Mouse (Mus musculus) midbrain, embryonic 16.5 days (tissue): Measurements from ENCODE around the gene Soat2. TPM values are rescaled to one million over a fixed set of nuclear protein-coding genes. Genes with fewer than 3 reads are reported as not detected.
A peak's percentile ranks its signal among the peaks of the same experiment; 100 is the strongest.

Source experiments
- ATAC-seq: fragments of 200-750 bp; cut with Nextera tagmentation; 2 replicates; pipeline ENCODE4 v1.8.0; 2017; ENCODE audit warnings: moderate TSS enrichment
- H3K27ac ChIP-seq: fragments of 300-500 bp; sonication (generic); 2 replicates; pipeline ENCODE4 v1.5.1; 2014; ENCODE audit warnings: mild to moderate bottlenecking, low read length, mixed read lengths
- H3K27me3 ChIP-seq: fragments of 300-500 bp; sonication (generic); 2 replicates; pipeline ENCODE4 v1.6.1; 2014; ENCODE audit warnings: low read depth, low read length, mixed read lengths; ENCODE audit not compliant: control insufficient read depth, insufficient read depth
- H3K36me3 ChIP-seq: fragments of 300-500 bp; sonication (generic); 2 replicates; pipeline ENCODE4 v1.6.1; 2014; ENCODE audit warnings: mild to moderate bottlenecking, low read length, moderate library complexity, mixed read lengths; ENCODE audit not compliant: control insufficient read depth, insufficient read depth
- H3K4me1 ChIP-seq: fragments of 300-500 bp; sonication (generic); 2 replicates; pipeline ENCODE4 v1.6.1; 2014; ENCODE audit warnings: mild to moderate bottlenecking, low read length, mixed read lengths; ENCODE audit not compliant: control insufficient read depth, insufficient read depth
- H3K4me2 ChIP-seq: fragments of 300-500 bp; sonication (generic); 2 replicates; pipeline ENCODE4 v1.6.1; 2014; ENCODE audit warnings: mild to moderate bottlenecking, low read length, mixed read lengths
- H3K4me3 ChIP-seq: fragments of 300-500 bp; sonication (generic); 2 replicates; pipeline ENCODE4 v1.5.1; 2014; ENCODE audit warnings: low read depth, mild to moderate bottlenecking, low read length, moderate library complexity, mixed read lengths
- H3K9ac ChIP-seq: fragments of 300-500 bp; sonication (generic); 2 replicates; pipeline ENCODE4 v1.6.1; 2014; ENCODE audit warnings: low read depth, low read length, mixed read lengths
- H3K9me3 ChIP-seq: fragments of 300-500 bp; sonication (generic); replicated peaks from 2 replicates; pipeline ENCODE4 v1.6.1; 2014; ENCODE audit warnings: mild to moderate bottlenecking, low read length, mixed read lengths; ENCODE audit not compliant: control insufficient read depth, poor library complexity, severe bottlenecking
- WGBS: fragments of 180-500 bp; shearing (Covaris S2); extraction: QIAGEN DNeasy Blood & Tissue Kit; methylation state at CpG from one replicate; pipeline ENCODE4 v1.1.7; 2014; 5-methylcytosine and 5-hydroxymethylcytosine counted together
- polyA plus RNA-seq: library from polyadenylated mRNA; unstranded; fragments of >200 nt; fragmentation: Nextera tagmentation; extraction: Ambion mirVana; gene quantifications from 2 replicates; pipeline ENCODE4 v1.2.1, GENCODE M21; 2015

Gene Soat2
- polyA plus RNA-seq, 1 experiment from 2014 or later = 0.21 TPM

DNA sequence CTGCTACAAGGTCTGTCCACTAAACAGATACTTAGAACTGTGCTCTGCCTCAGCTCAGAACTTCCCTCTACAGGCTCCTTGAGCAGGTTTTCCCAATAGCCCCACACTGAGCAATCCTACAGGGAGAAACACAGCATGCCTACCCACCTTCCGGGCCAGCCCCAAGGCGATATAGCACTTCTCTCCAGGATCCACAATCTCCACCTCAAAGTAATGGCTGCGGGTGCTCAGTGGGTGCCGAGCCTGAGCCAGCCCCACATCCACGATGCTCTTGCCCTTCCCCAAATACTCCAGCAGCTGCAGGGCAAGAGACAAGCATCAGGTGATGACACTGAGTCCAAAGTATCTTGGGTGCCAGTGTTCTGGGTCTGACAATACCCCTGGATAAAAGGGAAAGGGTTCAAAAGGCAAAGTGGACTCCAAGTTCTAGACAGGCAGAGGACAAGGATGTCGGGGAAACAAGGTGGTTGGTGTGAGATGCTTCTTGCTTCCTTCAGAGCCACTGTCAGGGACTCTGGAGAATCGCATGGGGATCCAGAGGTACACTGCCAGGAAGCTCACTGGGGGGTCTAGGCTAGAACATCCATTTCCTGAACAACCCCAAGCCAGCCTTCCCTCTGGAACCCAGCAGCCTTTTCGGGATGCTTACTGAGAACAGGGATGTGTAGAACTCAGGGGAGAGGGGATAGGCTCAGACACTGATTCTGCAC lies 31.1 kb upstream of the Soat2 start:
- Histone ChIP-seq H3K4me2 (no peak overlapping the region), H3K9me3 (no peaks in the 10 kb centered on the region), H3K36me3 (peaks cover 36% of the 10 kb centered on the region), H3K27me3 (no peaks in the 10 kb centered on the region), H3K4me3 (no peak overlapping the region), H3K9ac (no peak overlapping the region), H3K4me1 (no peaks in the 10 kb centered on the region), H3K27ac (no peak overlapping the region)
- WGBS = 77% methylated on average over 8 of the region's 8 CpGs
- no peak for ATAC-seq

DNA sequence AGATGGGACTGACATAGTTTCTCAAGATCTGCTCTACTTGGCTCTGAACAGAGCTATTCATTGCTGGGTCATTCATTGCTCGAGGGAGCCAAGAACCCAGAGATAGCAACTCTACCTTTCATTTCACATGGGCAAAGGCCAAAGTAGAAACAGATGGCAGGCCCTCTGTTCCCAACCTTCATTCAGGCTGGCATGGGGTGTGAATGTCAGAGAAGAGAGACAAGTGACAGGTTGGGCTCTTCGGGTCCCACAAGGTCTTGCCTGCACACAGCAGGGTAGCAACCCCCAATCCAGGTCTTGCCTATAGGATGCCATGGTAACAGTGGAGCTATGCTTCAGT lies 30.5 kb upstream of the Soat2 start:
- no peak overlapping the region for H3K4me3 ChIP-seq
- no peak overlapping the region for H3K27ac ChIP-seq
- H3K4me1 ChIP-seq = no peaks in the 10 kb centered on the region
- ATAC-seq = no peak
- peaks cover 37% of the 10 kb centered on the region for H3K36me3 ChIP-seq
- H3K4me2 ChIP-seq = no peak overlapping the region
- WGBS = 65% methylated on average over 2 of the region's 2 CpGs
- no peaks in the 10 kb centered on the region for H3K9me3 ChIP-seq
- H3K9ac ChIP-seq = no peak overlapping the region
- H3K27me3 ChIP-seq = no peaks in the 10 kb centered on the region

DNA sequence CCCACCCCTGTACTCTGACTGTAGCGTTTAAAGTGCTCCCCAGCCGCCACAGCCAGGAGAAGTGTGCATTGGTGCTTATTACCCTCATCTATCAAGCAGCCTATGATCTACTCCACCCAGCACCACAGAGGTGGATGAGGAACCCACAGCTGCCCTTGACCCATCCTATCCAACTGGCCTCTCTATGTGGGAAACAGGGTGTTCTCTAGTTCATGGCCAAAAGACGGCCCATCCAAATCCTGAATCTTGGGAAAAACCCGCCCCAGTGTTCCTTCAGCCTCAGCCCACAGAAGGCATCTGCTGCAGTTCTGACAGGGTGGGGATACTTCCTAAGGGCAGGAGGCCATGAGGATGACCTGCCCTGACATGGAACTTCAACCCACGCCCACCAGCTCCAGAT lies 29.8 kb upstream of the Soat2 start:
- WGBS = 92% methylated on average over 5 of the region's 5 CpGs
- no peak overlapping the region for H3K27ac ChIP-seq
- no peaks in the 10 kb centered on the region for H3K9me3 ChIP-seq
- H3K4me2 ChIP-seq = no peak overlapping the region
- H3K9ac ChIP-seq = no peak overlapping the region
- H3K36me3 ChIP-seq = peaks cover 43% of the 10 kb centered on the region
- no peaks in the 10 kb centered on the region for H3K27me3 ChIP-seq
- H3K4me1 ChIP-seq = no peaks in the 10 kb centered on the region
- H3K4me3 ChIP-seq = no peak overlapping the region
- ATAC-seq = no peak

DNA sequence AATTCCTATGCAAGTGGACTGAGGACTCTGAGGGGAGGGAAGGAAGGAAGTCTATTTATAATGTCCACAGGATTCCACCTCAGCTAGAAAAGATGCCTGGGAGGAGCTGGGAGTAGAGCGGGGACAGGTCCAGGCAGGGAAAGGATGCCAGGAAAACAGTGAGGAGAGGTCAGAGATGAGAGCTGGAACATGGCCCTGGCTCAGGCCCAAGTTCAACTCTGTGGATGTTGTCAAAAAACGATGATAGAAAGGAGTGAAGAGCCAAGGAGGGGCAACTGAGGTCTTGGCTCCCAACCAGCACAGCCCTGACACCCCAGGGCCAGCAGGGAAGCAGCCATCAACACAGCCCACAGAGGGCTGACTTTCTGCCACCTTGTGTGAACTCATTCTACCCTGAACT lies 24.0 kb upstream of the Soat2 start:
- Histone ChIP-seq H3K36me3 (peaks cover 48% of the 10 kb centered on the region), H3K27me3 (no peaks in the 10 kb centered on the region), H3K4me2 (no peak overlapping the region), H3K4me1 (no peaks in the 10 kb centered on the region), H3K9me3 (no peaks in the 10 kb centered on the region), H3K9ac (no peak overlapping the region), H3K27ac (no peak overlapping the region), H3K4me3 (no peak overlapping the region)
- ATAC-seq = no peak
- WGBS = 70% methylated on average over 2 of the region's 2 CpGs

DNA sequence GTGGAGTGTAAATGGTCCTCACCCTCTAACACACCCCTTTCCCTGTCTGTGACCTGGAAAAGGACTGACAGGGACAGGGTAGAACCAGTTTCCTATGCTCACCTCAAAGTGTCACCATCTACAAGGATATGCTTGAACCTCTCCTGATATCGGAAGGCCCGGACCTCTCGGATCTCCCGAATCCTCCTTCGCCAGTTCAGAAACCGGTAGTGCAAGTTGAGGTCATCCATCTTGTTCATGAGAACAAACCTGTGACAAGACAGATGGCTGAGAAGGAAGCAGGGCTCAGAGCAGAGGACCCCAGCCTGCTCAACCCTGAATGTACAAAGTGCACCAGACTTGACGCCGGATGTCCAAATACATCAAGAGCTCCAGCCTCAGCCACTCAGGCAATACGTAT lies 17.0 kb upstream of the Soat2 start:
- Histone ChIP-seq H3K36me3 (peaks cover 18% of the 10 kb centered on the region), H3K9ac (no peak overlapping the region), H3K4me1 (peaks cover 13% of the 10 kb centered on the region), H3K27ac (no peak overlapping the region), H3K9me3 (no peaks in the 10 kb centered on the region), H3K27me3 (no peaks in the 10 kb centered on the region), H3K4me2 (no peak overlapping the region), H3K4me3 (no peak overlapping the region)
- WGBS = 91% methylated on average over 9 of the region's 9 CpGs
- no peak for ATAC-seq

DNA sequence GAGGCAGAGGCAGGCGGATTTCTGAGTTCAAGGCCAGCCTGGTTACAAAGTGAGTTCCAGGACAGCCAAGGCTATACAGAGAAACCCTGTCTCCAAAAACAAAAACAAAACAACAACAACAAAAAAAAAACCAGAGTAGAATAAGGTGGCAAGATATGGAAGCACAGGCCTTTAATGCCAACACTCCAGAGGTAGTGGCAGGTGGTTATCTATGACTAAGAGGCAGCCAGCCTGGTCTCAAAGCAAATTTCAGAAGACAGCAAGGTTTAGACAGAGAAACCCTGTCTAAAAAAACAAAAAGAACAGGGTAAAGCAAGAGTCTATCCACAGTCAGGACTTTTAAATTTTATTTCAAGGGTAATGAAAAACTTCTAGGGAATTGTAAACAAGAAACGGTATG lies 15.6 kb upstream of the Soat2 start:
- 83% methylated on average over 2 of the region's 2 CpGs for WGBS

DNA sequence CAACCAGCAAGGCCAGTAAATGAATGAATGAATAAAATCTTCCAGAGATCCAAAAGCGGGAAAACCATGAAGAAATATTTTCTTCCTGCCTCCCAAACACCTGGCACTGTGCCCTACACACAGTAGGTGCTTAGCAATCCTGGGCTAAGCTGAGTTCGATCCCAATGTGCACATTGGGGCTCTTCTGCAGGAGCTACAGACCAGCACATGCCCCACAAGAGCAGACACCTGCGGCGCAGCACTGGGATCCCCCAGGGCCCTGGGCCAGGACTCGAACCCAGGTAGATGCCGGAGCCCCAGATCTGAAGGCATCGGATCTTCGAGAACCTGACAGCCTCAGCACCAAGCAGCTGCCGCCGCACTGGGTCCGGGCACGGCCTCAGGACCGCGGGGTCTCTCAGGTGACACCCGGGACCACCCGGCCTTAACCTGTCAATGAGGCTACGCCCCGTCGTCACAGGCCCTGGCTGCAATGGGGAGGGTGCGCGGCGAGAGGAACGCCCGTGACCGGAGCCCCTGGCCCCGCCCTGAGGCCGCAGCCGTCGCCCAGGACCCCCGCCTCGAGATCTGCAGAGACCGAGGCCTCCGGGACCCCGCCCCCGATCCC lies 14.7 kb upstream of the Soat2 start:
- no peak; the same call in 1 of the 2 replicates for ATAC-seq
- Histone ChIP-seq H3K36me3 (0 out of 2 replicates have a peak, but pooled peaks cover 3% of the 10 kb centered on the region), H3K27ac (peak overlapping the region; percentile 87), H3K9me3 (no peaks in the 10 kb centered on the region), H3K4me1 (peaks cover 13% of the 10 kb centered on the region), H3K4me3 (peak overlapping the region; percentile 91), H3K9ac (peak overlapping the region; percentile 93), H3K27me3 (no peaks in the 10 kb centered on the region), H3K4me2 (peak overlapping the region; percentile 59)
- WGBS = 3% methylated on average over 35 of the region's 35 CpGs

More for the DNA sequence above, 15.6 kb upstream of the Soat2 start:
- Histone ChIP-seq H3K27ac (no peak overlapping the region), H3K4me3 (peak overlapping the region; percentile 91; the same call in 1 of the 2 replicates), H3K9ac (no peak overlapping the region), H3K9me3 (no peaks in the 10 kb centered on the region), H3K4me1 (peaks cover 13% of the 10 kb centered on the region), H3K36me3 (peaks cover 8% of the 10 kb centered on the region), H3K27me3 (no peaks in the 10 kb centered on the region), H3K4me2 (peak overlapping the region; percentile 59)
- ATAC-seq = no peak

DNA sequence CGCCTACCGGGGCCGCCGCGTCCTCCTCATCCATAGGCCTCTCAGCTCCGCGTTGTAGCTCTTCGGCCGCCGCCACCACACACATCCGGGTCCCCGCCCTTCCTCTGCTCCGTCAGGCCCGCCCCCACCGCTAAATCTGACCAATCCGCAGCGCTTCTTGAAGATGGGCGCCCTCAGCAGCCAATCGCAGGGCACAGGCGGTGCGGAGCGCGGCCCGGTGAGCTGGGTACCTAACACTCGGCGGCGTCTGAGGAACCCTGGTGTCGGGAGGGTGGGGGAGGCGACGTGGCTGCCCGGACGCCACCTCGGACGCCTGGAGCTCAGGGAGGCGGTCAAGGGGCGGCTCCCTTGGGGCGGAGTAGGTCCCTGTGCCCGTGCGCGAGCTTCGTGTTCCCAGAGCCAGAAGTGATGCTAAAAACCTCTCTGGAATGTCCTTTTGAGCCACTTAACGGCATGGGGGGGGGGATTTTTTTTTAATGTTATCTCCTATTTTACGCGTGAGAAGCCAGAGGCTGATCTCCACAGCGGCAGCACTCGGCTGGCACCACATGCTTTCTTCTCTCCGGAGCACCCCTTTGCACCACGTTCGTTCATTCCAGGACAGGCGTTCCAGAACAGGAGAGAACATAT lies 14.1 kb upstream of the Soat2 start, which contains the start of gene Spryd3:
TSS of gene Spryd3 (minus strand) at position 106 of the 630 bp plus-strand sequence.
- peak; percentile 99 for ATAC-seq
- 0 out of 2 replicates have a peak, but pooled peaks cover 3% of the 10 kb centered on the region for H3K36me3 ChIP-seq
- peak within 1 kb of the TSS; percentile 93 for H3K9ac ChIP-seq
- H3K27ac ChIP-seq = peak within 1 kb of the TSS; percentile 89
- H3K4me1 ChIP-seq = peaks cover 13% of the 10 kb centered on the region
- peak within 1 kb of the TSS; percentile 76 for H3K4me2 ChIP-seq
- H3K27me3 ChIP-seq = no peaks in the 10 kb centered on the region
- no peaks in the 10 kb centered on the region for H3K9me3 ChIP-seq
- H3K4me3 ChIP-seq = peak within 1 kb of the TSS; percentile 91
- WGBS = under 1% methylated on average over 48 of the region's 50 CpGs

DNA sequence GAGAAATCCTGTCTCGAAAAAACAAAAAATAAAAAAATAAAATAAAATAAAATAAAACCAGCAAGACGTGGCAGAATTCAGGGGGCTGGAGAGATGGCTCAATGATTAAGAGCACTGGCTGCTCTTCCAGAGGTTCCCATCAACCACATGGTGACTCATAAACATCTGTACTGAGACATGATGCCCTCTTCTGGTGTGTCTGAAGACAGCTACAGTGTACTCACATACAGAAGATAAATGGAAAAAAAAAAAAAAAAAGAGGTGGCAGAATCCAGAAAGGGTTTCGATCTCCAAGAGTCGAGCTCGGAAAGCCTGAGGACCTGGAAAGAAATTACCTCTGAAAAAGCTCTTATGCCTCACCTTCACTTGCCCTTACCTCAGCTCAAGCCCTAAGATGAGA lies 9.2 kb upstream of the Soat2 start:
- H3K4me1 ChIP-seq = peaks cover 9% of the 10 kb centered on the region
- no peak for ATAC-seq
- no peaks in the 10 kb centered on the region for H3K9me3 ChIP-seq

More for the DNA sequence above, 9.2 kb upstream of the Soat2 start:
- Histone ChIP-seq H3K27ac (no peak overlapping the region), H3K4me2 (no peak overlapping the region), H3K36me3 (no peaks in the 10 kb centered on the region), H3K4me3 (no peak overlapping the region), H3K27me3 (peaks cover 29% of the 10 kb centered on the region), H3K9ac (no peak overlapping the region)
- 92% methylated on average over 5 of the region's 5 CpGs for WGBS
